Mouse (Mus musculus): Measurements from ENCODE around the gene Fam163a.
"Not testable (repeated sequence)": the region's sequence is repeated elsewhere in the genome, so short reads cannot be mapped to it uniquely, and the experiment has no call there.

The Fam163a gene

GRCm38 (mm10) chr1:156204656-156205131, at the start of gene Fam163a:
Fam163a (minus strand) TSS chr1:156205026.
- peak; percentile 43 for DNase-seq

- not testable (repeated sequence) for DNase-seq
Measured at GRCm38 (mm10) chr1:156251096-156251495, 46.3 kb upstream of the Fam163a start.

- no peak for DNase-seq
Measured at GRCm38 (mm10) chr1:156247893-156248292, 43.1 kb upstream of the Fam163a start.

- DNase-seq: peak; percentile 54
Measured at GRCm38 (mm10) chr1:156241713-156242348, 37.0 kb upstream of the Fam163a start.

GRCm38 (mm10) chr1:156241035-156241434, 36.2 kb upstream of the Fam163a start:
- DNase-seq: peak; percentile 41

- DNase-seq: no peak
Measured at GRCm38 (mm10) chr1:156231122-156231521, 26.3 kb upstream of the Fam163a start.

GRCm38 (mm10) chr1:156230339-156231089, 25.7 kb upstream of the Fam163a start:
- DNase-seq: no peak

GRCm38 (mm10) chr1:156229448-156229847, 24.6 kb upstream of the Fam163a start:
- DNase-seq: peak; percentile 49

- no peak for DNase-seq
Measured at GRCm38 (mm10) chr1:156228728-156229127, 23.9 kb upstream of the Fam163a start.

GRCm38 (mm10) chr1:156226903-156227302, 22.1 kb upstream of the Fam163a start:
- no peak for DNase-seq

- DNase-seq: no peak
Measured at GRCm38 (mm10) chr1:156222205-156223000, 17.6 kb upstream of the Fam163a start.

- DNase-seq: no peak
Measured at GRCm38 (mm10) chr1:156221327-156221726, 16.5 kb upstream of the Fam163a start.

GRCm38 (mm10) chr1:156218573-156218972, 13.7 kb upstream of the Fam163a start:
- no peak for DNase-seq

- DNase-seq: no peak
Measured at GRCm38 (mm10) chr1:156217941-156218340, 13.1 kb upstream of the Fam163a start.

- no peak for DNase-seq
Measured at GRCm38 (mm10) chr1:156217393-156217792, 12.6 kb upstream of the Fam163a start.

GRCm38 (mm10) chr1:156216249-156216648, 11.4 kb upstream of the Fam163a start:
- DNase-seq: no peak

GRCm38 (mm10) chr1:156214651-156215050, 9.8 kb upstream of the Fam163a start:
- no peak for DNase-seq

- DNase-seq: no peak
Measured at GRCm38 (mm10) chr1:156212923-156213322, 8.1 kb upstream of the Fam163a start.

- DNase-seq: no peak
Measured at GRCm38 (mm10) chr1:156211809-156212317, 7.0 kb upstream of the Fam163a start.

- no peak for DNase-seq
Measured at GRCm38 (mm10) chr1:156205164-156205563, 338 bp upstream of the Fam163a start.

- DNase-seq: no peak
Measured at GRCm38 (mm10) chr1:156203961-156204655, 718 bp downstream of the Fam163a start.

- DNase-seq: no peak
Measured at GRCm38 (mm10) chr1:156202661-156203060, 2.2 kb downstream of the Fam163a start.

GRCm38 (mm10) chr1:156201069-156201468, 3.8 kb downstream of the Fam163a start:
- no peak for DNase-seq
